Mouse (Mus musculus): ENCODE measurements around the gene Mnat1. TPM values are rescaled to one million over a fixed set of nuclear protein-coding genes. Genes with fewer than 3 reads are reported as not detected.

Gene Mnat1
- polyA plus RNA-seq, 2 experiments, result 31.2 to 44.7 TPM

GRCm38 (mm10) chr12:73232586-73232985 lies 109.1 kb downstream of the Mnat1 start:
- H3K4me1 ChIP-seq (ENCODE audit: control insufficient read depth, insufficient read depth, low read length), result peaks cover 8% of the 10 kb centered on the region; the same call in 1 of the 2 replicates
- DNase-seq (ENCODE audit: low spot score) (peak; percentile 5), ATAC-seq (ENCODE audit: low FRiP score, low read depth) (no peak)
- no peaks in the 10 kb centered on the region for H3K27me3 ChIP-seq (ENCODE audit: control insufficient read depth, insufficient read depth, low read length)
- H3K36me3 ChIP-seq (ENCODE audit: control insufficient read depth, insufficient read depth, low read length), result no peaks in the 10 kb centered on the region
- WGBS, result 17% methylated on average over 2 of the region's 2 CpGs
- TF ChIP-seq POLR2A (IDR thresholded peaks at IDR 0.05; ENCODE audit: borderline replicate concordance, extremely low read depth, insufficient read depth, insufficient read length), result no peak
- no peak overlapping the region for H3K27ac ChIP-seq (replicated peaks; ENCODE audit: low read depth, low read length)
- H3K4me3 ChIP-seq (replicated peaks; ENCODE audit: low read length), result no peak overlapping the region
- H3K9ac ChIP-seq (ENCODE audit: low read depth, low read length, severe bottlenecking), result no peak overlapping the region
- H3K9me3 ChIP-seq (ENCODE audit: control insufficient read depth, low read length), result no peaks in the 10 kb centered on the region
- H3K4me2 ChIP-seq (replicated peaks; ENCODE audit: low read depth, low read length, severe bottlenecking), result no peak overlapping the region

GRCm38 (mm10) chr12:73241960-73242359 lies 118.4 kb downstream of the Mnat1 start:
- no peak for TF ChIP-seq POLR2A (IDR thresholded peaks at IDR 0.05; ENCODE audit: borderline replicate concordance, extremely low read depth, insufficient read depth, insufficient read length)

GRCm38 (mm10) chr12:73245687-73246086 lies 122.2 kb downstream of the Mnat1 start:
- Histone ChIP-seq H3K9ac (ENCODE audit: low read depth, low read length, severe bottlenecking) (no peak overlapping the region), H3K27me3 (ENCODE audit: control insufficient read depth, insufficient read depth, low read length) (no peaks in the 10 kb centered on the region), H3K27ac (replicated peaks; ENCODE audit: low read depth, low read length) (no peak overlapping the region), H3K4me2 (replicated peaks; ENCODE audit: low read depth, low read length, severe bottlenecking) (no peak overlapping the region), H3K4me1 (ENCODE audit: control insufficient read depth, insufficient read depth, low read length) (peaks cover 9% of the 10 kb centered on the region; the same call in 1 of the 2 replicates), H3K36me3 (ENCODE audit: control insufficient read depth, insufficient read depth, low read length) (no peaks in the 10 kb centered on the region), H3K4me3 (replicated peaks; ENCODE audit: low read length) (no peak overlapping the region), H3K9me3 (ENCODE audit: control insufficient read depth, low read length) (no peaks in the 10 kb centered on the region)
- WGBS, result 25% methylated on average over 5 of the region's 5 CpGs
- DNase-seq (ENCODE audit: low spot score) (peak; percentile 57), ATAC-seq (ENCODE audit: low FRiP score, low read depth) (no peak)
- TF ChIP-seq POLR2A (IDR thresholded peaks at IDR 0.05; ENCODE audit: borderline replicate concordance, extremely low read depth, insufficient read depth, insufficient read length), result no peak

More at GRCm38 (mm10) chr12:73241960-73242359, 118.4 kb downstream of the Mnat1 start:
- ATAC-seq (ENCODE audit: low FRiP score, low read depth), result peak; percentile 91
- H3K4me1 ChIP-seq (ENCODE audit: control insufficient read depth, insufficient read depth, low read length), result peaks cover 9% of the 10 kb centered on the region; the same call in 1 of the 2 replicates
- no peaks in the 10 kb centered on the region for H3K36me3 ChIP-seq (ENCODE audit: control insufficient read depth, insufficient read depth, low read length)
- H3K27ac ChIP-seq (replicated peaks; ENCODE audit: low read depth, low read length), result no peak overlapping the region
- H3K9ac ChIP-seq (ENCODE audit: low read depth, low read length, severe bottlenecking), result no peak overlapping the region
- no peaks in the 10 kb centered on the region for H3K27me3 ChIP-seq (ENCODE audit: control insufficient read depth, insufficient read depth, low read length)
- no peak overlapping the region for H3K4me3 ChIP-seq (replicated peaks; ENCODE audit: low read length)
- no peaks in the 10 kb centered on the region for H3K9me3 ChIP-seq (ENCODE audit: control insufficient read depth, low read length)
- WGBS, result 54% methylated on average over 10 of the region's 10 CpGs
- no peak overlapping the region for H3K4me2 ChIP-seq (replicated peaks; ENCODE audit: low read depth, low read length, severe bottlenecking)
- peak; percentile 79 for DNase-seq (ENCODE audit: low spot score)

GRCm38 (mm10) chr12:73255006-73255405 lies 131.5 kb downstream of the Mnat1 start:
- Histone ChIP-seq H3K4me2 (replicated peaks; ENCODE audit: low read depth, low read length, severe bottlenecking) (no peak overlapping the region), H3K9me3 (ENCODE audit: control insufficient read depth, low read length) (no peaks in the 10 kb centered on the region), H3K9ac (ENCODE audit: low read depth, low read length, severe bottlenecking) (no peak overlapping the region), H3K27me3 (ENCODE audit: control insufficient read depth, insufficient read depth, low read length) (no peaks in the 10 kb centered on the region), H3K4me1 (ENCODE audit: control insufficient read depth, insufficient read depth, low read length) (no peaks in the 10 kb centered on the region), H3K27ac (replicated peaks; ENCODE audit: low read depth, low read length) (no peak overlapping the region), H3K4me3 (replicated peaks; ENCODE audit: low read length) (no peak overlapping the region), H3K36me3 (ENCODE audit: control insufficient read depth, insufficient read depth, low read length) (no peaks in the 10 kb centered on the region)
- DNase-seq (ENCODE audit: low spot score), result no peak
- 55% methylated on average over 2 of the region's 2 CpGs for WGBS
- TF ChIP-seq POLR2A (IDR thresholded peaks at IDR 0.05; ENCODE audit: borderline replicate concordance, extremely low read depth, insufficient read depth, insufficient read length), result no peak
- no peak for ATAC-seq (ENCODE audit: low FRiP score, low read depth)

GRCm38 (mm10) chr12:73259269-73259668 lies 135.8 kb downstream of the Mnat1 start:
- no peaks in the 10 kb centered on the region for H3K36me3 ChIP-seq (ENCODE audit: control insufficient read depth, insufficient read depth, low read length)
- DNase-seq (ENCODE audit: low spot score) (no peak), ATAC-seq (ENCODE audit: low FRiP score, low read depth) (no peak)
- no peaks in the 10 kb centered on the region for H3K4me1 ChIP-seq (ENCODE audit: control insufficient read depth, insufficient read depth, low read length)
- H3K9me3 ChIP-seq (ENCODE audit: control insufficient read depth, low read length), result peaks cover 10% of the 10 kb centered on the region; the same call in 1 of the 2 replicates
- H3K4me3 ChIP-seq (replicated peaks; ENCODE audit: low read length), result no peak overlapping the region
- TF ChIP-seq POLR2A (IDR thresholded peaks at IDR 0.05; ENCODE audit: borderline replicate concordance, extremely low read depth, insufficient read depth, insufficient read length), result no peak
- H3K27me3 ChIP-seq (ENCODE audit: control insufficient read depth, insufficient read depth, low read length), result no peaks in the 10 kb centered on the region
- no peak overlapping the region for H3K27ac ChIP-seq (replicated peaks; ENCODE audit: low read depth, low read length)
- H3K4me2 ChIP-seq (replicated peaks; ENCODE audit: low read depth, low read length, severe bottlenecking), result no peak overlapping the region
- no peak overlapping the region for H3K9ac ChIP-seq (ENCODE audit: low read depth, low read length, severe bottlenecking)
- 85% methylated on average over 6 of the region's 6 CpGs for WGBS

GRCm38 (mm10) chr12:73260339-73260738 lies 136.8 kb downstream of the Mnat1 start:
- no peak for TF ChIP-seq POLR2A (IDR thresholded peaks at IDR 0.05; ENCODE audit: borderline replicate concordance, extremely low read depth, insufficient read depth, insufficient read length)
- Histone ChIP-seq H3K9ac (ENCODE audit: low read depth, low read length, severe bottlenecking) (no peak overlapping the region), H3K36me3 (ENCODE audit: control insufficient read depth, insufficient read depth, low read length) (no peaks in the 10 kb centered on the region), H3K4me2 (replicated peaks; ENCODE audit: low read depth, low read length, severe bottlenecking) (no peak overlapping the region), H3K27ac (replicated peaks; ENCODE audit: low read depth, low read length) (no peak overlapping the region), H3K27me3 (ENCODE audit: control insufficient read depth, insufficient read depth, low read length) (no peaks in the 10 kb centered on the region), H3K9me3 (ENCODE audit: control insufficient read depth, low read length) (peaks cover 10% of the 10 kb centered on the region; the same call in 1 of the 2 replicates), H3K4me1 (ENCODE audit: control insufficient read depth, insufficient read depth, low read length) (no peaks in the 10 kb centered on the region), H3K4me3 (replicated peaks; ENCODE audit: low read length) (no peak overlapping the region)
- 96% methylated on average over 1 of the region's 1 CpGs for WGBS
- DNase-seq (ENCODE audit: low spot score), result no peak
- ATAC-seq (ENCODE audit: low FRiP score, low read depth), result no peak

Measured in limb, embryonic 14.5 days (tissue).